Mouse (Mus musculus) layer of hippocampus, postnatal 36 days (tissue): ENCODE data around the gene Cnksr1. TPM values are rescaled to one million over a fixed set of nuclear protein-coding genes. Genes with fewer than 3 reads are reported as not detected.
"Not testable (repeated sequence)": the region's sequence is repeated elsewhere in the genome, so short reads cannot be mapped to it uniquely, and the experiment has no call there.

Source experiments
- DNase-seq, 2 experiments: peaks; one replicate each; pipeline ENCODE4 v3.0.0; 2022
- total RNA-seq, 2 experiments: library from RNA; stranded (reverse); gene quantifications; 2 replicates each; pipeline ENCODE4 v1.2.3; 2021

Gene Cnksr1
- total RNA-seq = under 1 TPM; 0.35 to 0.58 TPM

DNA sequence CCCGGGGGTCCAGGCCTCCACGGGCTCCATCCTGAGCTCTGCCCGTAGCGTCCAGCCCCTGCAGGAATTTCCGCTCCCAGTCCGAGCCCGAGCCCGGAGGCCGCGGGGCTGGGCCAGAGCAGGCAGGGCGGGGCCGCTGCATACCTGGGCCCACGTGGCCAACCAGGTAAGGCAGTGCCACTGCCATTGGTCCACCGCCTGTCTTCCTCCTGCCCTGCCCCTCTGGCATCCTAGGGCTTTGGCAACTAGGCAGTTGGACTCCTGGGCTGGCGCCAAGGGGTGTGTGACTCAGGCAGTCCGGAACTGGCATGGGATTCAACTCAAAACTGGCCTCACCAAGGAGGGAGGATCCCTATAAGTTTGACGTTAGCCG lies at the start of gene Cnksr1:
TSS of gene Cnksr1 (minus strand) at position 121 of the 373 bp plus-strand sequence.
- no peak for DNase-seq

DNA sequence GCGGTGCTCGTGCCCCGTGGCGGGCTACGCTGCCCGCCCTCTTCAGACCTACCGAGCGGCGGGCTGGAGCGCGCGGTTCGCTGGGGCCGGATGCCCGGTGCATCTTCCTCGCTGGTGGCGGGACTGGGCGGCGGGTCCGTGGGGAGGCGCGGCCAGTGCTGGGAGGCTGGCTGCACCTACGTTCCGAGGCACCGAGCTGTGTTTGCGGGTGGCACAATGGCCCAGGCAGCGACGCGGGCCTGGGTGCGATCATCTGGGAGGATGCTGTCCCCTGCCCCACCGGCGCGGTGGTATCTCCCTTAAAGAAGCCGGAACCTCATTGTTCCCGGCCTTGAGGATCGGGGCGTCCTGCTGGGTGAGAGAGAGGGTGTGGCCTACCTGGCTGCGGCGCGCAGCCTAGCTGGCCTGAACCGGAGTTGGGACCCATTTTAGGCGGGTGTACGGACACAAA lies 49.4 kb upstream of the Cnksr1 start, which contains the start of gene Pdik1l:
TSS of gene Pdik1l (minus strand) at position 321 of the 451 bp plus-strand sequence.
- peak; percentile 57 to 65 for DNase-seq

DNA sequence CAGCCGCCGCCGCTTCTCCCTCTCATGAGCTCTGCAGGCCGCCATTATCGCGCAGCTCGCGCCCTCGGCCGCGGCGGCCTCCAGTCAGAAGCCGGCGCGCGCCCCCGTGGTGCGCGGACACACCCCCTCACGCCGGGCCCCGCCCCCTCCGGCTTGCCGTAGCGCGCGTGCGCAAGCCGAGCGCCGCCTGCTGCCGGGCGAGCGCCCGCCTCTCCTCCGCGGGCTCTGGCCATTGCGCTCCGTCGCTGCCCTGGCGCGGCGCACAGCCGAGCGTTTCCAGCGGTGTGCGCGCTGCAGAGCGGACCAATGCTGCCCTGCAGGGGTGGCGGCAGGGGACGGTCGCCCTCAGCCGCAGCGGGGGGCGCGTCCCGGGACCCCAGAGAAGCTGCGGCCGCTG lies 49.0 kb upstream of the Cnksr1 start:
- peak; percentile 96 to 98 for DNase-seq

DNA sequence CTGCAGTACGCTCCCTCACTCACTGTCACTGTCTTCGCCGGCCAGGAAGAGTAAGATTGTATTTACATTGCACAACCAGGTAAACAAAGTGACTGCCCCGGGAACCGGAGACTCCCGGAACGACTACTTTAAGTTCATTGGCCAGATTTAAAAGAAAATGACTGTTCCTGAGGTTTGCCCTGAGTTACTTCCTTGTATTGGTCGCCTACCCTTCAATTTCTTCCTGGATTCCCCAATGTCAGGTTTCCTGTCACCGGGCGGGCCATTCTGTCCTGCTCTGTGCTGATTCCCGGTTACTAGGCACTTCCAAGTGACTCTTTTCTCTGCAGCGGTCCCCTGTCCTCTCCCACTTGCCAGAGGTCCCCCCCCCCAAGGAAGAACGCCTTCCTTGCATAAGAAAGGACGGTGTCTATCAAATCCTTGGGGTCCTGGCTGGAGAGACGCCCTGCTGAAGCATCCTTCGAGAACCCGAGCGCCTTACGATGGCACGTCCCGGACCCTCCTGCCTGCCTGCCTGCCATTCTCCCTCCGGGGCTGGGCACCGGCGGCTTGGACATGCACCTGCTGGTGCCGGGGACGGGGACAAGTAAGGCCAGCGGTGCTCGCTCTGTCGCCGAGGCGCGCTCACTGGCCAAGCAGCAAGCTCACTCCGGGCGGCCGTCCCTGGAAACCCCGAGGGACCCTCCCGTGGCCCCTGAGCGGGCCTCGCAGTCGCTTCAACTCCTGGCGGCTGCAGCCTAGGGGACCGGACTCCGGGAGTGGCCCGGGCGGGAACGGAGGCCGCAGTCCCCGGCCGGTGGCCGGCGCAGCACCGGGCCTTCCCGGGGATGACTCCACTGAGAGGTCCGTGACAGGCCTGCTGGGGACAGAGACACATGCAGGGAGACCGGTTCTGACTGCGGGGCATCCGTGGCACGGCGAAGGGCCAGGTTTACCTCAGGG lies 48.3 kb upstream of the Cnksr1 start:
- DNase-seq = no peak

DNA sequence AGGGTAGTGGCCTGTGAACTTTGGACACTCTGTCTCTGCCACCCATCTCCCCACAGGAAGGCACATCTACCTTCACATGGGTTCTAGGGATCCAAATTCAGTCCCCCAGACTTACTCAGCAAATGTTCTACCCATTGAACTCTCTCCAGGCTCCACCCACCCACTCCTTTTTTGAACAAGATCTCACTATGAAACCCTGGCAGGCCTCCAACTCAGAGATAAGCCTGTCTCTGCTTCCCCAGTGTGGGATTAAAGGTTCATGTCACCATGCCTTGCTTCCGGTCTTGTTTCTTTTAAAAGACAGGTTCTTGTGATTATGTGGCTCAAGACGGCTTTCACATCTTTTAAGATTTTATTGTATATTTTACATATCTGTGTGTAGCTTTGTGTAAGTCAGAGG lies 46.7 kb upstream of the Cnksr1 start:
- DNase-seq = no peak

DNA sequence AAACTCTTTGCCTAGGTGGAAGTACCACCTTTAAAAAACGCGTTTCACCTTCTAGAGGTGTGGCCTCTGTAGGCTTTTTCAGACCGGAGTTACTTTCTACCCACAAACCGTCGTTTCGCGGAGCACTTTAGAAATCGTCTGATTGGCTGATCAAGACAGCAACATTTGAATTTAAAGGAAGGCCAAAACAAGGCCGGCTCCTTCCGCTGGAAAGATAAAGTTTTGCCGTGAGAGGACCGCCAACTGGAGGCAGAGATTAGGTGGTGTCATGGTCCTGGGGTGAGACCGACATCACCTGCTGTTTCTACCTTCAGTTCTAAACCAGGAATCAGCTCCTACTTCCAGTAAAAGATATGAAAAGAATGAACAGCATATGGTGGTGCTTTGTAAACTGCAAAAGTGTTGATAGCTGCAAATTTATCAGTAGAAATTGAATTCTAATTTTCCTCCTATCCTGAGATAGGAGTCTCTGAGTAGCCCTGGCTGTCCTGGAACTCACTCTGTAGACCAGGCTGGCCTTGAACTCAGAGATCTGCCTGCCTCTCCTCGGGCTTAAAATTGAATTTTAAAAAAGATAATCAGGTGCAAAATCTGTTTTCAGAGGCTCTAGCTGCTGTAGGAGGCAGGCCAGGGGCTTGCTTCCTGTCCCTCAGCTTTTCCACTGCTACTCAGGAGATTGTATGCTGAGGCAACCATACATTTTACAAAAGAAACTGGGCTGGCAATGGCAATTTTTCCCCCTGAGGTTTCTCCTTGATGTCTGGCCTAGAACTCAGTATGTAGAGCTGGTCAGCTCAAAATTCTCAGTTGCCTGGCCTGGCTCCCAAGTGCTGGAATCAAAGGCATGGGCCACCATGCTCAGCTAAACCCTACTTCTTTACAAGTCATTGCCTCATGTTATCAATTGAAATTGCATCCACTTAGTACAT lies 35.5 kb upstream of the Cnksr1 start:
- no peak for DNase-seq

DNA sequence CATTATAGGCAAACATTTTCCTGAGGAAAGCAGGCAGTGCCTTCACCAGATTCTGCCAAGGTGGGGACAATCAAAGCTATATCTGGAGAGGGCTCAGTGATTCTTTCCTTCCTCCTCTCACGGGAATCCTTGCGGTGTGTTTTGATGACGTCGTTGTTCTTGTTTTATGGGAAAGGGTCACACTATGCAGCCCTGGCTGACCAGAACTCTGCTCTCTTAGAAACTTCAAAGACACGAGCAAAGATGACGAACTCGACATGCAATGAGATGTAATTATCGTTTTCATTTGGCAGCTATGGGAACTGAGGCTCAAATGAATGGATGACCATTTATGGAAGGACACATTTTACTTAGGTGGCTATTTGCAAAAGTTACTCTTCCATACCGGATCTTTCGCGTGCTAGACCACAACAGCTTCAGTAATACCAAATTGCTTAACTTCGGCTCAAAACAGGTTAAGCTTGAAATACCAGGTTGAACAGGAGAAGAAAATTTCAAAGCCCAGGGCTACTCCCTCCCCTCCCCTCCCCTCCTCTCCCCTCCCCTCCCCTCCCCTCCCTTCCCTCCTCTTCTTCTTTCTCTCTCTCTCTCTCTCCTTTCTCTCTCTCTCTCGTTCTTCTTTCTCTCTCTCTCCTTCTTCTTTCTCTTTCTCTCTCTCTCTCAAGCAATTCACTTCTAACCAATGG lies 34.7 kb upstream of the Cnksr1 start:
- no peak for DNase-seq

DNA sequence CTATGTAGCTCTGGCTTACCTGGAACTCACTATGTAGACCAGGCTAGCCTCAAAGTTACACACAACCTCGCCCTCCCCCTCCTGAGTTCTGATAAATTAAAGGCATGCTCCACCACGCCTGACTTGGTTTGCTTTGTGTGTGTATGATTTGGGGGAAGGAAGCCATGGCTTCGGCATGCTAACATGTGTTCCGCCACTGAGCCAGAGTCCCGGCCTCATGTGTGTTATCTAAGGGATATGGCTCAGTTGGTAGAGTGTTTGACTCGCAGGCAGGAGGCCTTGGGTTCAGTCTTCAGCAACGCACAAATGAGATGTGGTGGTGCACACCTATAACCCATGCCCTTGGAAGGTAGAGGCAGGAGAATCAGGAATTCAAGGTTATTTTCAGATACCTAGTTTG lies 33.8 kb upstream of the Cnksr1 start:
- DNase-seq = no peak

DNA sequence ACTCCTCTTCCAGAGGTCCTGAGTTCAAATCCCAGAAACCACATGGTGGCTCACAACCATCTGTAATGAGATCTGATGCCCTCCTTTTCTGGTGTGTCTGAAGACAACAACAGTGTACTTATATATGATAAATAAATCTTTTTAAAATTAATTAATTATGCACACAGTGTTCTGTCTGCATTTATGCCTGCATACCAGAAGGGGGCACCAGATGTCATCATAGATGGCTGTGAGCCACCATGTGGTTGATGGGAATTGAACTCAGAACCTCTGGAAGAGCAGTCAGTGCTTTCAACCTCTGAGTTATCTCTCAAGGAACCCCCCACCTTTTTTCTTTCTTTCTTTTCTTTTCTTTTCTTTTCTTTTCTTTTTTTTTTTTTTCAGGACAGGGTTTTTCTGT lies 31.4 kb upstream of the Cnksr1 start:
- DNase-seq = not testable (repeated sequence)

DNA sequence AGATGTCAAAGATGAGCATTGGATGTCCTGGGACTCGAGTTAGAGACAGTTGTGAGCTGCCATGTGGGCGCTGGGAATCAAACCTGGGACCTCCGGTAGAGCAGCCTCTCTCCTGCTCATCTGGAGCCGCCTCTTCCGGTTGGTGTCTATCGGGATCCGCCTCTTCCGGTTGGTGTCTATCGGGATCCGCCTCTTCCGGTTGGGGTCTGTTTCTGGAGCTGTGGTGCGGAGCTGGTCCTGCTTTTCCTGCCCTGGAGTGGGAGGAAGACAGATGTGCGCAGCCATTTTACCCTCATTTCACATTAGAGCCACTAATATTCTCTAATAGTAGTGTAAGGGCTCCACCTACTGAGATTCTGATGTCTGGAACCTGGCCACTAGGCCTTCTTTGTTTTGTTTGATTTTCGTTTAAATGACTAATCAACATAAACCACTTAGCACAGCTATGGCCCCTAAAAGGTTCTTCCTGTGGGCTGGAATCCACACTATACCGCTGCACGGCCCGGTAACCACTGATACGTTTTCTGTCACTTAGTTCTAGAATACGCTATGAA lies 30.0 kb upstream of the Cnksr1 start:
- no peak for DNase-seq

DNA sequence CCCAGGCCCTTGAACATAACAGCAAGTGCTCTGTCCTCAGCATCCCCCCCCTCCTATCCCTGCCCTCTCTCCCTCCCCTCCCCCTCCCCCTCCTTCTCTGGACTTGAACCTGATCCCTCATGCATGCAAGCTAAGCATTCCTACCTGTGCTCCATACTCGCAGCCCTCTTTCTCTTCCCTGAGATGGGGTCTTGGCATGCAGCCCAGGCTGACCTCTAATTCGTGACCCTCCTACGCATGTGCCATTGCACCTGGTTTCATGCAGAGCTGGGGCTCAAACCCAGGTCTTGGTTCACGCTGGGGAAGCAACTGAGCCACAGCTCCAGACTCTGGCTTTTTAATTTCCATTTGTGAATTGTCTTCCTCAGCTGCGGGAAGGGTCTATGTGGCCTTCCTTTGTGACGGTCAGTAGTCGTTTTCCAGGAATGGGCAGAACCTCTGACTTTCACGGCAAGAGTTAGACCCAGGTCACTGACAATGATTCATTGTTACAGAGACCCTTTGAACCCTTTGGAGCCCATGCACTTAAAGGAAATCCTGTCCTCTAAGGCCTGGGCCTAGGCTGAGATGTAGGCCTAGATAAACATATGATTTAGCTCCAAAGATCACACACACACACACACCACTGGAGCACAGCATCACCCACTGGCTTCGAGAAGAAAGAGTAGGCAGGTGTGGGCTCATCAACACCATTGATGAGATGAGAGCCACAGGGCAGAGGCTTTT lies 27.8 kb upstream of the Cnksr1 start:
- no peak for DNase-seq

DNA sequence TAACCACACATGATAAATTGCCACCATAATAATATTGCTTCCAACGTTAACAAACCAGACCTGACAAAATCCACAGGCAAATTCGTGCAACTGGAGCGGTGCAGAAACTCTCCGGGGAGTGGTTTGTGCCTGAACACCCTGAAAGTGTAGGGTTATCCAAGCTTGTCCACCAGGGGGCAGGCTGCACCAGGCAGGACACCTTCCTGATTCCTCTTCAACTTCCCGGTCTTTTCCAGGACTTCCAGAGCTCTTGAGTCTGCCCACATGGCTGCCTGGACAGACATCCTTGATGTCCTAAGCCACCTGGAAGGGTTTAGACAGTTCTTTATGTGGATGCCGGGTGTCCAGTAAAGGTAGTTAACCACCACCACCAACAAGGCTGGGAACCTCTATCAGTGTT lies 25.0 kb upstream of the Cnksr1 start:
- no peak for DNase-seq

DNA sequence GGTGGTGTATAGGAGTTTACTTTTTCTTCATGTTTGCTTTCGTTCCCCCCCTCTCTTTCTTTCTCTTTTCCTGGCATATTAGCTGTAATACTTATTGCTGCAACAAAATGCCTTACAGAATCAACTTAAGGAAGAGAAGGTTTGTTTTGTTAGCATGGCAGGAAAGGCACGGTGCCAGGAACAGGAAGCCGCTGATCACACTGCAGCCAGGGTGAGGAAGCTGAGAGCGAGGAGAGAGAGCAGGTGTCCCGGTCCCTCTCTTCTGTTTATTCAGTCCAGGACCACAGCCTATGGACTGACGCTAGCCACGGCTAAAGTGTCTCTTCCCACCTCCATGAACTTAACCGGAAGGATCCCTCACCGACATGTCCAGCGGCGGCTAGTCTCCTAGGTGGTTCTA lies 20.2 kb upstream of the Cnksr1 start:
- DNase-seq = no peak

DNA sequence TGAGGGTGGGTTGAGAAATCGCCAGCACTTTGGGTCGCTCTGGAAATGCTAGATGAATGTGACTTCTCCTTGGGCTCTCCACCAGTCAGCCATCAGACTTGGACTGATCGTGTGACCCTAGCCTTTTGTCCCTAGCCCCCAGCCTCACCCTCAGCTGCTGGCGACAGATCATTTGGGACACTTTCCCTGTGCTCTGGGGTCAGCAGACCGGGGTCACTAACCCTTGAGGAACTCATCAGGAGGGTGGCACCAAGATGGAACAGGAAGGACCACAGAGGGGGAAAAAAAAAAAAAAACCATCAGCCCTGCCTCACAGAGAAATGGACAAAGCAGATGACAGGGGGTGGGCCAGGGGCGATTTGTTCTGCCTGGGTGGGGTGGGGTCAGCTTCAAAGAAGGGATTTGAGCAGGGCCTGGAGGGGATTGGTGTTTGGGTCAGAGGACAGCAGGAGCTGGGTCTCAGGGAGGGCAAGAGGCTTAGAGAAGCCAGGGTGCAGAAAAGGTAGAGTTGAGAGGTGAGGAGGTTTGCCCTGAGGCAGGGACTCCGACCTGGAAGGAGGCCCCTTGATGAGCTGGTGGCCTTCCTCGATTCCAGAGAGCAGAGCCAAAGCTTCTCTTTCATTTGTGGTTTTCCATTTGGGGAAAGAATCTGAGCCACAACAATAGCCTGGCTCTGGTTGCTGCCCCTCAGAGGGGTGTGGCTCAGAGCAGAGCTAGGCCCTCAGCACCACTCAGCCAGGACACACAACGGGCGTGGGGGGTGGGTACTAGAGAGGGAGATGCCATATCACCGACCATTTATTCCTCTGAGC lies 19.2 kb upstream of the Cnksr1 start:
- no peak for DNase-seq

DNA sequence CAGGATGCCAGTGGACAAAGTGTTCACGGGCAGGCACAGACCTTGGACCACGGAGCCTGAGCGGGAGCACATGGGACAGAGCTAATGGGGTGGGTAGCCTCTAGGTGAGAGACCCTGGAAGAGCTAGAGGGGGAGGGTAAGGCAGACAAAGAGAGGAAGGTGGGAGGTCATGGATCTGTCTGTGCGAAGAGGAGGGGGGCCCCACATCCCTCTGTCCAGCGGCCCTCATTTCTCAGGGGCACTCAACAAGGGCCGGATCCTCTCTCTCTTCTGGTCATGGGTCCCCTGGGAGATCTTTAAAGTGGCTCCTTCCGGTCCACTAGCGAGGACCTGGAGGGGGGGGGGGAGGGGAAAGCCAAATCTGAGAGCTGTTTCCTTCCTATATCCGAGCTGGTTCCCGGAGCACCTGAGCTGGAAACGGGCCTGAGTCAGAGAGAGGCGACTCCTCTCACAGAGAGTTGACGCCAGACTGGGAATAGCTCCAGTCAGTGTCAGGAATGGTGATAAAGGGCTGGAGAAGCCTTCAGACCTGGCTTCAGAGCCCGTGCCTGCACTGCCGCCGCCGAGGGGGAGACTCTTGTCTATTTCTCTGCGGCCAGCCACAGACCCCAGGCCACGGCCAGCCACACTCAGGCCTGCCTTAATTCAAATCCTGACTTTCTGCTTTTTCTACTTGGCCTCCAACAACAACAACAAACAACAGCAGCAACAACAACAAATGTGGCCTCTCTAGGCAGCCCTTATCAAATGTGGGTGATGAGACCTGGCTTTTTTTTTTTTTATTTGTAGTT lies 18.4 kb upstream of the Cnksr1 start:
- DNase-seq = no peak

DNA sequence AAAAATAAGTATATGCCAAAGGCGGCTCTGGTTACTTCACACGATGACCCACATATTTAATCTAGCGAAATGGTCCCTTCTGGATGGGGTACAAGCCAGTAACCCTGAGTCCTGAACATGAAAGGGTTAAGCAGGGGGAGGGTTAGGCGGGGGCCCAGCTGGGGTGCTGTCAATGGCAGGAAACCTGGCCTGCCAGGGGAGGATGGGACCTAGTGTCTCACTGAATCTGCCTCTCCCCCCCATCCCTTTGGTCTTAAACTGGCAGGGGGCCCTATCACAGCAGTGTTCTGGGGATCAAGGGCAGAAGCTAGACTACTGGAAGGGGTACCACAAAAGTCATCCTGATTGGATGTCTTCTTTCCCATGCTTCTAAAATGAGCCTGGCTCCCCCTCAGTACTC lies 17.7 kb upstream of the Cnksr1 start:
- no peak for DNase-seq

DNA sequence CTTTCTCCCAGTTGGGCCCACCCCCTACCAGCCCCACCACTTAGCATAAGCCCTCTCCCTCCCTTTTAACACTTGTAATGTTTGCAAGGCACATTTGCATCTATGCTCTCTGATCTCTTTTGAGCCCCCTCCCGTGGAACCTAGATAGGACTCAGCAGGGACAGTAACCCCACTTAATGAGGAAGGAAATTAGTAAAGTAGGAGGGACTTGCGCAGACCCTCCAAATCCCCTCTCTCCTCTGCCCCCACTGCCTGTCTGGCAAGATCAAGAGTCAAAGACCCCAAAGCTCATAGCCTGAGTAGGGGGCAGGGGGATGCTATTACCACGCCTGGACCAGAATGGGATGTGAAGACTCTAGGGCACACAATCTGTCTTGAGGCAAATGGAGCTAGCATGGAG lies 16.6 kb upstream of the Cnksr1 start:
- no peak for DNase-seq

DNA sequence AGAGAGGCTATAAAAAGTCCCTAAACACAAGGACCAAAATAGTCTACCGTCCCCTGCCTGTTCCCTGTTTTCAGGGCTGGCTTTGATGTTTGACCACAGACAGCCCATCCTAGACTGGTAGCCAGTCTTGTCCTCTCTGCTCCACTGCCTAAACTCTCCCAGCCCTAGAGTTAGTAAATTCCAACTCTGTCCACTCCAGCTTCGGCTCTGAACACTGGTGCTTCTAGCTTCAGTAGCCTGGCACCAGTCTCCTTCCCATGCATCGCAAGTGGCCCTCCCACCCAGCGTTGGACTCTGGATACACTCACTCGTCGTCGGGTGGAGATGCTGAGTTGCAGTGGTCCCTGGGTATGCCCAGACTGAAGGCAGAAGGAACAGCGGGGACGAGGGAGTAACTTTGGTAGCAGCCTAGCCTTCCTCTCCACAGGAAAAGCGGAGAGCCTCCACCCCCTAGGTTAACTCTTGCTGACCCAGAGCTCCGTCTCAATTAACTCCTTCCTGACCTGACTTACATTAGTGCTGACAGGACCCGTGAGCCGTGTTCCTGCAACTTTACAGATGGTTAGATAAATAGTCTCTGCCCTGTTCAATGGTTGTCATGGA lies 15.6 kb upstream of the Cnksr1 start, which contains the start of gene Grrp1:
TSS of gene Grrp1 (minus strand) at position 385 of the 603 bp plus-strand sequence.
- DNase-seq = no peak
